Mouse (Mus musculus): ENCODE data around the gene Ltbr. TPM values are rescaled to one million over a fixed set of nuclear protein-coding genes. Genes with fewer than 3 reads are reported as not detected.

Ltbr gene
- polyA plus RNA-seq, 1 experiment from 2014 or later, result 69.8 TPM

DNA sequence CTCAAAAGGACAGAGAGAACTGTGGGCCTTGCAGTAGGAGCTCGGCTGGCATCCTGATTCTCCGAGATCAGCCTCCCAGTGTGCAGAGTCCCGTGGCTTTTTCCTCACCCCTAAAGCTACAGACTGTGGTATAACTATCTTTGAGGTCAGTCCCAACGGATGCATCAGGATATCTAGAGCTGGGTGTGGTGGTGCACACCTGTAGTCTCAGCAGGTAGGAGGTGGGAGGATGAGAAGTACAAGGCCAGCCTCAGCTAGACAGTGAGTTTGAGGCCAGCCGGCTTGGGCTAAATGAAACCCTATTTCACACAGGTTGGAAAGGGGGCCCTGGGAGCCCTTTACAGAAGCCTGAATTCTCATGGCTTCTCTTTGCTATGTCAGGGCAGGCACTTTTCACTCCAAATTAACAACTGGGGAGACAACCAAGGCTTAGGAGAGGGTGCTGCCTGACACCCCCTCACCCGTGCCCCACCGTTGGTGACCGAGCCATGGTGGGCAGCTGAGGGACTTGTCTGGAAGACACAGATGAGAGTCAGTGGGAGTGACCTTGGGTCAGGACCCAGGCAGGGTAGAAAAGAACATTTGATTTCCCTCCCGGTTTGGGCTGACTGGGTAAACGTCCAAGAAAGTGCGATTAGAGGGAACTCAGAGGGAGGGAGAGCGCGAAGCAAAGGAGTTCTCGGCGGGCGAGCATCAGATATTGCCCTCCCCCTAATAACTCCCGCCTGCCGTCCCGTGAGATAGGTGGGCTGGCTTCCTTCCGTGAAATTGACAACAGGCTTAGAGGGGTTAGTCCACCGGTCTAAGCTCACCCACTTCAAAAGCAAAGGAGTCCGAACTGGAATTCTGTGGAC, 35.3 kb upstream of the Ltbr start, which contains the start of gene Tnfrsf1a:
Tnfrsf1a (plus strand) TSS at position 642 of the 854 bp plus-strand sequence.
- H3K27ac ChIP-seq, result peak within 1 kb of the TSS; percentile 80
- H3K4me2 ChIP-seq (ENCODE audit: low read length), result peak within 1 kb of the TSS; percentile 67
- TF ChIP-seq CTCF (IDR thresholded peaks at IDR 0.05; ENCODE audit: low read depth), result no peak
- no peak for ATAC-seq (replicated peaks; ENCODE audit: low FRiP score, low read depth)
- H3K9ac ChIP-seq (ENCODE audit: low read depth, low read length), result peak within 1 kb of the TSS; percentile 66
- H3K27me3 ChIP-seq (ENCODE audit: insufficient read depth, low read length), result no peaks in the 10 kb centered on the region
- H3K9me3 ChIP-seq (replicated peaks; ENCODE audit: low read length), result no peaks in the 10 kb centered on the region
- 7% methylated on average over 22 of the region's 22 CpGs for WGBS
- DNase-seq (ENCODE audit: low spot score), result peak; percentile 57
- H3K4me1 ChIP-seq (replicated peaks; ENCODE audit: insufficient read depth, low read length), result peaks cover 27% of the 10 kb centered on the region
- H3K36me3 ChIP-seq (ENCODE audit: insufficient read depth, low read length), result no peaks in the 10 kb centered on the region
- peak within 1 kb of the TSS; percentile 53 for H3K4me3 ChIP-seq (replicated peaks; ENCODE audit: low read depth, low read length)

DNA sequence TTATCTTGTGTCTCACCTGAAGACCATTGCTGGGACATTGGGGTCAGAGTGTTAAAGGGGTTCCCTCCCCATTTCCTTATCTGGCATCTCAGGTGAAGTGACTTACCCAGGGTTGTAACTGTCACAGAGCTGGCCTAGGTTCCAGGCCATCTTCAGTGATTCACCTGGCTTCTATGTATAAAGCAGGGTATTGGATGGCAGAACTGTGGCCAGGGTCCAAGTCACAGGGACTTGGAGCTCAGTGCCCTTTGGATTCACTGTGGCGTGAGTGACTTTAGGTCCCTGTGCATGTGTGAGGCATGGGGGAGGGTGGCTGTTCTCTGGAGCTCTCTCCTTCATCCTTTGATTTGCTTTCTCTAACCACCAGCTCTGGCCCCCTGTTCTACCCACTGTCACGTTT, 32.3 kb upstream of the Ltbr start:
- H3K4me3 ChIP-seq (replicated peaks; ENCODE audit: low read depth, low read length), result no peak overlapping the region
- no peak for TF ChIP-seq CTCF (IDR thresholded peaks at IDR 0.05; ENCODE audit: low read depth)
- H3K9me3 ChIP-seq (replicated peaks; ENCODE audit: low read length), result no peaks in the 10 kb centered on the region
- DNase-seq (ENCODE audit: low spot score) (no peak), ATAC-seq (replicated peaks; ENCODE audit: low FRiP score, low read depth) (no peak; the same call in 1 of the 2 replicates)
- H3K4me1 ChIP-seq (replicated peaks; ENCODE audit: insufficient read depth, low read length), result peaks cover 14% of the 10 kb centered on the region
- no peak overlapping the region for H3K4me2 ChIP-seq (ENCODE audit: low read length)
- no peak overlapping the region for H3K9ac ChIP-seq (ENCODE audit: low read depth, low read length)
- no peaks in the 10 kb centered on the region for H3K27me3 ChIP-seq (ENCODE audit: insufficient read depth, low read length)
- no peaks in the 10 kb centered on the region for H3K36me3 ChIP-seq (ENCODE audit: insufficient read depth, low read length)
- 0 out of 2 replicates have a peak overlapping the region, but pooled peaks have one; percentile 19 for H3K27ac ChIP-seq
- 55% methylated on average over 2 of the region's 2 CpGs for WGBS

GRCm38 (mm10) chr6:125345625-125346024, 31.9 kb upstream of the Ltbr start:
- Histone ChIP-seq H3K27me3 (ENCODE audit: insufficient read depth, low read length) (no peaks in the 10 kb centered on the region), H3K4me2 (ENCODE audit: low read length) (no peak overlapping the region), H3K9me3 (replicated peaks; ENCODE audit: low read length) (no peaks in the 10 kb centered on the region), H3K36me3 (ENCODE audit: insufficient read depth, low read length) (no peaks in the 10 kb centered on the region), H3K9ac (ENCODE audit: low read depth, low read length) (no peak overlapping the region), H3K4me1 (replicated peaks; ENCODE audit: insufficient read depth, low read length) (peaks cover 11% of the 10 kb centered on the region; the same call in 1 of the 2 replicates), H3K27ac (0 out of 2 replicates have a peak overlapping the region, but pooled peaks have one; percentile 19), H3K4me3 (replicated peaks; ENCODE audit: low read depth, low read length) (no peak overlapping the region)
- TF ChIP-seq CTCF (IDR thresholded peaks at IDR 0.05; ENCODE audit: low read depth), result no peak
- DNase-seq (ENCODE audit: low spot score), result no peak
- WGBS, result 65% methylated on average over 1 of the region's 1 CpGs
- ATAC-seq (replicated peaks; ENCODE audit: low FRiP score, low read depth), result no peak

- no peaks in the 10 kb centered on the region for H3K36me3 ChIP-seq (ENCODE audit: insufficient read depth, low read length)
- no peaks in the 10 kb centered on the region for H3K9me3 ChIP-seq (replicated peaks; ENCODE audit: low read length)
- 65% methylated on average over 4 of the region's 4 CpGs for WGBS
- TF ChIP-seq CTCF (IDR thresholded peaks at IDR 0.05; ENCODE audit: low read depth), result no peak
- no peak overlapping the region for H3K4me3 ChIP-seq (replicated peaks; ENCODE audit: low read depth, low read length)
- ATAC-seq (replicated peaks; ENCODE audit: low FRiP score, low read depth), result no peak
- H3K27me3 ChIP-seq (ENCODE audit: insufficient read depth, low read length), result no peaks in the 10 kb centered on the region
- H3K27ac ChIP-seq, result no peak overlapping the region
- no peak overlapping the region for H3K9ac ChIP-seq (ENCODE audit: low read depth, low read length)
- peaks cover 11% of the 10 kb centered on the region; the same call in 1 of the 2 replicates for H3K4me1 ChIP-seq (replicated peaks; ENCODE audit: insufficient read depth, low read length)
- H3K4me2 ChIP-seq (ENCODE audit: low read length), result no peak overlapping the region
- DNase-seq (ENCODE audit: low spot score), result no peak
Observed at GRCm38 (mm10) chr6:125344866-125345265, 31.2 kb upstream of the Ltbr start.

GRCm38 (mm10) chr6:125344084-125344483, 30.4 kb upstream of the Ltbr start:
- peaks cover 11% of the 10 kb centered on the region; the same call in 1 of the 2 replicates for H3K4me1 ChIP-seq (replicated peaks; ENCODE audit: insufficient read depth, low read length)
- no peaks in the 10 kb centered on the region for H3K9me3 ChIP-seq (replicated peaks; ENCODE audit: low read length)
- H3K27me3 ChIP-seq (ENCODE audit: insufficient read depth, low read length), result no peaks in the 10 kb centered on the region
- H3K27ac ChIP-seq, result peak overlapping the region; percentile 36; the same call in 1 of the 2 replicates
- DNase-seq (ENCODE audit: low spot score) (no peak), ATAC-seq (replicated peaks; ENCODE audit: low FRiP score, low read depth) (no peak)
- H3K4me2 ChIP-seq (ENCODE audit: low read length), result no peak overlapping the region
- 11% methylated on average over 8 of the region's 8 CpGs for WGBS
- no peaks in the 10 kb centered on the region for H3K36me3 ChIP-seq (ENCODE audit: insufficient read depth, low read length)
- no peak overlapping the region for H3K9ac ChIP-seq (ENCODE audit: low read depth, low read length)
- no peak for TF ChIP-seq CTCF (IDR thresholded peaks at IDR 0.05; ENCODE audit: low read depth)
- H3K4me3 ChIP-seq (replicated peaks; ENCODE audit: low read depth, low read length), result no peak overlapping the region

DNA sequence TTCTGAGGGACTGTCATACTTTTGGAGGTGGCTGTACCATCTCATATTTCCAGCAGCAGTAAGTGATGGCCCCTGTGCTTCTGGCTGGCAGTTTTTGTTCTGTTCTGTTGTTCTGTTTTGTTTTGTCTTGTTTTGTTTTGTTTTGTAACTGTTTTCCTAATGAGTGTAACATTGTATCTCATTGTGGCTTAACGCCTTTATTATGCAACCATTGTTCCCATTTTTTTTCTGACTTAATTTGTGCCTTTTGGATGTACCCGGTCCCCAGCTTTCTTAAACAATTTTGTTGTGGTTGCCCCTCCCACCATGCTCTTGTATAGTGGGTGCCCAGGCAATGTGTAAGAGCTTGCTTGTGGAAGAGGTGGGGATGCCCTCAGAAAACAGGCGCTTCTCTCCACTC, 28.5 kb upstream of the Ltbr start:
- no peak overlapping the region for H3K27ac ChIP-seq
- H3K9me3 ChIP-seq (replicated peaks; ENCODE audit: low read length), result no peaks in the 10 kb centered on the region
- no peaks in the 10 kb centered on the region for H3K36me3 ChIP-seq (ENCODE audit: insufficient read depth, low read length)
- DNase-seq (ENCODE audit: low spot score), result no peak
- no peak overlapping the region for H3K4me2 ChIP-seq (ENCODE audit: low read length)
- no peak overlapping the region for H3K4me3 ChIP-seq (replicated peaks; ENCODE audit: low read depth, low read length)
- TF ChIP-seq CTCF (IDR thresholded peaks at IDR 0.05; ENCODE audit: low read depth), result no peak
- no peaks in the 10 kb centered on the region for H3K27me3 ChIP-seq (ENCODE audit: insufficient read depth, low read length)
- no peak for ATAC-seq (replicated peaks; ENCODE audit: low FRiP score, low read depth)
- 81% methylated on average over 3 of the region's 3 CpGs for WGBS
- H3K4me1 ChIP-seq (replicated peaks; ENCODE audit: insufficient read depth, low read length), result 0 out of 2 replicates have a peak, but pooled peaks cover 6% of the 10 kb centered on the region
- H3K9ac ChIP-seq (ENCODE audit: low read depth, low read length), result no peak overlapping the region
